Mouse (Mus musculus): ENCODE data around the gene B230118H07Rik. TPM values are rescaled to one million over a fixed set of nuclear protein-coding genes. Genes with fewer than 3 reads are reported as not detected.

B230118H07Rik gene
- polyA plus RNA-seq, 1 experiment from 2014 or later, result 63.8 TPM

- ATAC-seq (ENCODE audit: low FRiP score, low read depth), result no peak
- H3K4me1 ChIP-seq, result peaks cover 20% of the 10 kb centered on the region
- no peaks in the 10 kb centered on the region for H3K27me3 ChIP-seq (replicated peaks)
- H3K36me3 ChIP-seq, result no peaks in the 10 kb centered on the region
- no peak overlapping the region for H3K9ac ChIP-seq
- 0 out of 2 replicates have a peak overlapping the region, but pooled peaks have one; percentile 12 for H3K4me2 ChIP-seq (replicated peaks)
- no peak overlapping the region for H3K27ac ChIP-seq
- H3K4me3 ChIP-seq, result no peak overlapping the region
- no peaks in the 10 kb centered on the region for H3K9me3 ChIP-seq
Measured at GRCm38 (mm10) chr2:101627227-101627626, 22.1 kb downstream of the B230118H07Rik start.

- no peak within 1 kb of the TSS for H3K4me3 ChIP-seq
- peaks cover 22% of the 10 kb centered on the region for H3K4me1 ChIP-seq
- H3K27me3 ChIP-seq (replicated peaks), result no peaks in the 10 kb centered on the region
- 54% methylated on average over 4 of the region's 4 CpGs for WGBS
- H3K4me2 ChIP-seq (replicated peaks), result no peak within 1 kb of the TSS
- no peaks in the 10 kb centered on the region for H3K36me3 ChIP-seq
- H3K27ac ChIP-seq, result no peak within 1 kb of the TSS
- no peak within 1 kb of the TSS for H3K9ac ChIP-seq
- no peak for ATAC-seq (ENCODE audit: low FRiP score, low read depth)
- no peaks in the 10 kb centered on the region for H3K9me3 ChIP-seq
Measured at GRCm38 (mm10) chr2:101624526-101624925, 24.8 kb downstream of the B230118H07Rik start, which contains the start of gene Rag2. TSS of gene Rag2 (plus strand) at chr2:101624718.

DNA sequence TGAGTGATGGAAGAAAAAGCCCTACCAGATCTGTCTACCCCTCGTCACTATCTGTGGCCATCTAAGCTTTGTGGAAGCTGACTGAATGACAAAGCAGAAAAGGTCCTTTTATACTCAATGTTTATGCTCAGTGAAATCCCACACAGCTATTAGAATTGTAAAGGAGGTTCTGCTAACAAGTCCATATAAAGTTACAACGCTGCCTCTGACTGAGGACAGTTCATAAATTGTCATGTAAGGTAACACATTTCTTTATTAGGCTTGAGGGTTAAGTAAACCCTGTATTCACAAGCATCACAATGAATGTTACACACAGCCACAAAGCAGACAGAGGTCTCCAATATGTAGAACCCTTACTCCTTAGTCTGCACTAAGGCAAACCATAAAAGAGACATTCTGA, 25.3 kb downstream of the B230118H07Rik start:
- ATAC-seq (ENCODE audit: low FRiP score, low read depth), result no peak
- Histone ChIP-seq H3K9ac (no peak overlapping the region), H3K4me3 (no peak overlapping the region), H3K4me2 (replicated peaks) (no peak overlapping the region), H3K9me3 (no peaks in the 10 kb centered on the region), H3K27me3 (replicated peaks) (no peaks in the 10 kb centered on the region), H3K4me1 (peaks cover 19% of the 10 kb centered on the region), H3K36me3 (no peaks in the 10 kb centered on the region), H3K27ac (no peak overlapping the region)
- 9% methylated on average over 2 of the region's 2 CpGs for WGBS

DNA sequence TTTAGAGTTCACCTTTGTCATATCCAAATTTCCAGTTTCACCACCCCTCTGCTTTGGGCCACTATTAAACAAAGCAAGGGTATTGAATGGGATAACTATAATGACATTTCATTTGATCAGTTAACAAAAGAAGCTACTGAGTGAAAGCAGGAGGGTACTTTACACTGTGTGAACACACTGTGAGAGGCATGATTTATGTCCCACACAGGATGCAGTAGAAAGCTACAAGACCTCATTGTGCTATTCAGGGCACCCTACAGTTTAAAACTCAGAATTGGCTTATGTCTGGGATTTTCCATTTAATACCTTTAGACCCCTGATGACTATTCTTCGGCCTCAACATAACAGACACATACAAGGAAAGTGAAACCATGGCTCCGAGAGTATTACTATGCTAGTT, 26.3 kb downstream of the B230118H07Rik start:
- WGBS, result 29% methylated on average over 2 of the region's 2 CpGs

GRCm38 (mm10) chr2:101621611-101622010, 27.7 kb downstream of the B230118H07Rik start:
- 67% methylated on average over 7 of the region's 7 CpGs for WGBS
- H3K9ac ChIP-seq, result no peak overlapping the region
- H3K9me3 ChIP-seq, result no peaks in the 10 kb centered on the region
- no peak for ATAC-seq (ENCODE audit: low FRiP score, low read depth)
- no peak overlapping the region for H3K27ac ChIP-seq
- peaks cover 15% of the 10 kb centered on the region for H3K4me1 ChIP-seq
- no peaks in the 10 kb centered on the region for H3K36me3 ChIP-seq
- no peaks in the 10 kb centered on the region for H3K27me3 ChIP-seq (replicated peaks)
- H3K4me2 ChIP-seq (replicated peaks), result no peak overlapping the region
- H3K4me3 ChIP-seq, result no peak overlapping the region

More for the DNA sequence above, 26.3 kb downstream of the B230118H07Rik start:
- peaks cover 19% of the 10 kb centered on the region for H3K4me1 ChIP-seq
- no peaks in the 10 kb centered on the region for H3K36me3 ChIP-seq
- H3K27ac ChIP-seq, result no peak overlapping the region
- H3K9me3 ChIP-seq, result no peaks in the 10 kb centered on the region
- H3K4me2 ChIP-seq (replicated peaks), result no peak overlapping the region
- no peak overlapping the region for H3K4me3 ChIP-seq
- no peaks in the 10 kb centered on the region for H3K27me3 ChIP-seq (replicated peaks)
- no peak overlapping the region for H3K9ac ChIP-seq
- peak; percentile 70 for ATAC-seq (ENCODE audit: low FRiP score, low read depth)

GRCm38 (mm10) chr2:101620899-101621298, 28.4 kb downstream of the B230118H07Rik start:
- Histone ChIP-seq H3K27ac (no peak overlapping the region), H3K36me3 (no peaks in the 10 kb centered on the region), H3K9me3 (no peaks in the 10 kb centered on the region), H3K27me3 (replicated peaks) (no peaks in the 10 kb centered on the region), H3K4me2 (replicated peaks) (no peak overlapping the region), H3K4me1 (peaks cover 15% of the 10 kb centered on the region), H3K4me3 (no peak overlapping the region), H3K9ac (no peak overlapping the region)
- no peak for ATAC-seq (ENCODE audit: low FRiP score, low read depth)
- WGBS, result 84% methylated on average over 3 of the region's 3 CpGs

- Histone ChIP-seq H3K4me3 (no peak overlapping the region), H3K9me3 (no peaks in the 10 kb centered on the region), H3K27ac (no peak overlapping the region), H3K4me1 (peaks cover 7% of the 10 kb centered on the region), H3K27me3 (replicated peaks) (no peaks in the 10 kb centered on the region), H3K4me2 (replicated peaks) (no peak overlapping the region), H3K9ac (no peak overlapping the region), H3K36me3 (no peaks in the 10 kb centered on the region)
- no peak for ATAC-seq (ENCODE audit: low FRiP score, low read depth)
- 87% methylated on average over 4 of the region's 4 CpGs for WGBS
Measured at GRCm38 (mm10) chr2:101618373-101618772, 31.0 kb downstream of the B230118H07Rik start.

GRCm38 (mm10) chr2:101615464-101616305, 33.6 kb downstream of the B230118H07Rik start:
- Histone ChIP-seq H3K9me3 (no peaks in the 10 kb centered on the region), H3K36me3 (no peaks in the 10 kb centered on the region), H3K27ac (no peak overlapping the region), H3K4me1 (no peaks in the 10 kb centered on the region), H3K27me3 (replicated peaks) (no peaks in the 10 kb centered on the region), H3K4me3 (no peak overlapping the region), H3K9ac (no peak overlapping the region), H3K4me2 (replicated peaks) (no peak overlapping the region)
- ATAC-seq (ENCODE audit: low FRiP score, low read depth), result no peak
- 77% methylated on average over 10 of the region's 10 CpGs for WGBS

GRCm38 (mm10) chr2:101610861-101611260, 38.5 kb downstream of the B230118H07Rik start:
- no peak overlapping the region for H3K27ac ChIP-seq
- no peak for ATAC-seq (ENCODE audit: low FRiP score, low read depth)
- no peak overlapping the region for H3K4me2 ChIP-seq (replicated peaks)
- no peaks in the 10 kb centered on the region for H3K9me3 ChIP-seq
- H3K27me3 ChIP-seq (replicated peaks), result no peaks in the 10 kb centered on the region
- H3K4me1 ChIP-seq, result no peaks in the 10 kb centered on the region; the same call in 1 of the 2 replicates
- no peak overlapping the region for H3K9ac ChIP-seq
- no peaks in the 10 kb centered on the region for H3K36me3 ChIP-seq
- no peak overlapping the region for H3K4me3 ChIP-seq
- WGBS, result 88% methylated on average over 3 of the region's 3 CpGs

DNA sequence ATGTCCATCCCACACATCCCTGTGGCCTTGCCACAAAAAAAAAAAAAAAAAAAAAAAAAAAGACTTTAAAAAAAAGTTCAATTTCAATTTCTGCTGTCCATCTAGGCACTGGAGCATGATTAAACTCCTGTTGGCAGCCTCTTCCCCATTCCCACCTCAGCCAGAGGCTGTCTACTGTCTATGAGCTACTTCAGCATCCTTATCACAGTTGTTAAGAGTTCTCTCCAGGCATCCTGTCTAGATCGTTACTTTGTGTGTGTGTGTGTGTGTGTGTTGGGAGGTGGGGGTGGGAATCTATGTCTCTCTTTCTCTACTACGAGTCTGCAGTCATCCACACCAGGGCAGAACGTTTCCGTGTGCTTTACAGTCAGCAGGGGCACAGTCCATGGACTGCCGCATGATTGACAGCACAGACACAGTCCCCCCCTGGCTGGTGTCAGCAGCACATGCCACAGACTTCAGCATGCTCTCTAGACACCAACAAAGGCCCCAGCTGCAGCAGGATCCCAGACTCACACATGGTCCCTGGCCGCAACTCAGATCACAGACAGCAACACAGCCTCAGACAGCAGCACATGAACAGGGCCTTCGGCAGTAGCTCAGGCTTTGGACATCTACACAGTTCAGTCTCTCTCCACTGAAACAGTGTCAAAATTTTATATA, 41.0 kb downstream of the B230118H07Rik start:
- 64% methylated on average over 7 of the region's 7 CpGs for WGBS
- Histone ChIP-seq H3K9ac (no peak overlapping the region), H3K27ac (no peak overlapping the region), H3K9me3 (no peaks in the 10 kb centered on the region), H3K27me3 (replicated peaks) (no peaks in the 10 kb centered on the region), H3K4me2 (replicated peaks) (no peak overlapping the region), H3K36me3 (no peaks in the 10 kb centered on the region), H3K4me3 (no peak overlapping the region), H3K4me1 (no peaks in the 10 kb centered on the region; the same call in 1 of the 2 replicates)
- peak; percentile 78 for ATAC-seq (ENCODE audit: low FRiP score, low read depth)

DNA sequence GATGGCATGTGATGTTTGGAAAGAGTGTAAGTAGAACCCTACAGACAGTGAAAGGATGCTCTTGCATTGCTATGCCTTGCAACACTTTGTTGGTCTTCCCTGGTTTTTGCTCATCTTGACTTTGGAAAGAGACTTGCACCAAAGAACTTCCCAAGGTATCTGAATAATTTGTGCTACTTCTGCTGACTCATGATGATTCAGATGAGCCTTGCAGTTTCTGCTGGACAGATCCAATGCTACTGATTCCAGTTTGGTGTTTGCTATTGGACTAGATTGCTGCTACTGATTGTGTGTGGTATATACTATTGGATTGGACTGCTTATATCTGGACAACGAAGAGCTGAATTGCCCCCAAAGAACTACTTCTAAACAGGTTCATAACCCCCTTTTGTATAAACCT, 46.2 kb downstream of the B230118H07Rik start:
- no peak overlapping the region for H3K4me2 ChIP-seq (replicated peaks)
- ATAC-seq (ENCODE audit: low FRiP score, low read depth), result no peak
- WGBS, result 87% methylated on average over 1 of the region's 1 CpGs

DNA sequence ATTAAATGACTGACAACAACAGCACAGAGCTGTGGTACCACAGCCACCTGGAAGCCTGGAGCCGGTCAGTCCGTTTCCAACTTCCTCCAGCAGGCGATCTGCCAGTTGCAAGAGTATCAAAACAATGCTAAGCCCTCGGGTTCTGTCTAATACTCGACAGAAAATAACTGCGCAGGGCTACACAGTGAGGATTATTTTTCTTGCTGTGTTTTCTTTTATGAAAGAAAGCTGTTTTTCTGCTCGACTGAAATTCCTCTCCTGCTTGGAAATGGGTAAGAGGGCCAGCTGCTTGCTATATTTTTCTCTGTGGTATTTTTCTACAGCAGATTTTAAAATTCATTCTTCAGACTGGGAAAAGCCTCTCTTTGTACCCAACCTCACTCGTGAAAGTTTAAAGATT, 48.6 kb downstream of the B230118H07Rik start:
- no peaks in the 10 kb centered on the region for H3K36me3 ChIP-seq
- WGBS, result 49% methylated on average over 8 of the region's 8 CpGs
- no peaks in the 10 kb centered on the region for H3K27me3 ChIP-seq (replicated peaks)
- no peak for ATAC-seq (ENCODE audit: low FRiP score, low read depth)
- no peak overlapping the region for H3K4me3 ChIP-seq
- H3K27ac ChIP-seq, result no peak overlapping the region
- no peak overlapping the region for H3K4me2 ChIP-seq (replicated peaks)
- no peaks in the 10 kb centered on the region for H3K9me3 ChIP-seq
- H3K9ac ChIP-seq, result no peak overlapping the region
- peaks cover 11% of the 10 kb centered on the region; the same call in 1 of the 2 replicates for H3K4me1 ChIP-seq

More for the DNA sequence above, 46.2 kb downstream of the B230118H07Rik start:
- Histone ChIP-seq H3K4me1 (peaks cover 9% of the 10 kb centered on the region; the same call in 1 of the 2 replicates), H3K27me3 (replicated peaks) (no peaks in the 10 kb centered on the region), H3K9me3 (no peaks in the 10 kb centered on the region), H3K4me3 (no peak overlapping the region), H3K27ac (no peak overlapping the region), H3K9ac (no peak overlapping the region), H3K36me3 (no peaks in the 10 kb centered on the region)
